Mouse (Mus musculus) left cerebral cortex, adult 18-20 months (tissue): Measurements from ENCODE around the gene Grm2. TPM values are rescaled to one million over a fixed set of nuclear protein-coding genes. Genes with fewer than 3 reads are reported as not detected.

Experiments used
- total RNA-seq, 2 experiments: library from RNA; stranded (reverse); gene quantifications; 2 replicates each; pipeline ENCODE4 v1.2.3; 2021

Grm2 gene
- total RNA-seq, 2 experiments from 2014 or later = 50.5 to 52.2 TPM

Other genes with a start within 250 kb of the Grm2 start
- 100 to 1,000 TPM; 275 to 295 TPM for gene Rpl29, start 226.6 kb downstream of the Grm2 start, total RNA-seq
- gene Acy1, start 217.8 kb downstream of the Grm2 start, total RNA-seq = 10 to 100 TPM; 15.6 to 19.4 TPM
- 10 to 100 TPM; 12.5 to 12.7 TPM for gene Abhd14b, start 208.6 kb downstream of the Grm2 start, total RNA-seq
- 10 to 100 TPM; 35.3 to 36.5 TPM for gene Abhd14a, start 208.4 kb downstream of the Grm2 start, total RNA-seq
- gene Pcbp4, start 202.8 kb downstream of the Grm2 start, total RNA-seq = 100 to 1,000 TPM; 207 to 212 TPM
- gene Gpr62, start 190.1 kb downstream of the Grm2 start, total RNA-seq = 1 to 10 TPM; 9.0 to 9.6 TPM
- gene Rrp9, start 180.1 kb downstream of the Grm2 start, total RNA-seq = 10 to 100 TPM; 29.3 to 38.7 TPM
- 1 to 10 TPM; 5.2 to 5.5 TPM for gene Parp3, start 179.1 kb downstream of the Grm2 start, total RNA-seq
- not detected for gene Iqcf1, start 156.1 kb downstream of the Grm2 start, total RNA-seq
- gene Iqcf5, start 141.5 kb downstream of the Grm2 start, total RNA-seq = not detected
- gene Iqcf3, start 94.5 kb downstream of the Grm2 start, total RNA-seq = not detected
- not detected for gene Iqcf4, start 85.1 kb downstream of the Grm2 start, total RNA-seq
- gene Iqcf6, start 29.5 kb downstream of the Grm2 start, total RNA-seq = not detected
- 100 to 1,000 TPM in 1 of 2 experiments, 10 to 100 TPM in 1; 99.4 to 103 TPM for gene Tex264, start 29.8 kb upstream of the Grm2 start, total RNA-seq
- 10 to 100 TPM; 15.7 to 16.6 TPM for gene Rad54l2, start 133.1 kb upstream of the Grm2 start, total RNA-seq
- gene Dcaf1, start 165.8 kb upstream of the Grm2 start, total RNA-seq = 10 to 100 TPM; 31.4 to 40.4 TPM
- 10 to 100 TPM; 56.2 to 60.2 TPM for gene Rbm15b, start 231.3 kb upstream of the Grm2 start, total RNA-seq
- 100 to 1,000 TPM; 130 to 147 TPM for gene Manf, start 235.9 kb upstream of the Grm2 start, total RNA-seq